Mouse (Mus musculus): ENCODE measurements around the gene Gpr12. TPM values are rescaled to one million over a fixed set of nuclear protein-coding genes. Genes with fewer than 3 reads are reported as not detected.
"Not testable (repeated sequence)": the region's sequence is repeated elsewhere in the genome, so short reads cannot be mapped to it uniquely, and the experiment has no call there.

The Gpr12 gene
- polyA plus RNA-seq, 2 experiments from 2014 or later: not detected

DNA sequence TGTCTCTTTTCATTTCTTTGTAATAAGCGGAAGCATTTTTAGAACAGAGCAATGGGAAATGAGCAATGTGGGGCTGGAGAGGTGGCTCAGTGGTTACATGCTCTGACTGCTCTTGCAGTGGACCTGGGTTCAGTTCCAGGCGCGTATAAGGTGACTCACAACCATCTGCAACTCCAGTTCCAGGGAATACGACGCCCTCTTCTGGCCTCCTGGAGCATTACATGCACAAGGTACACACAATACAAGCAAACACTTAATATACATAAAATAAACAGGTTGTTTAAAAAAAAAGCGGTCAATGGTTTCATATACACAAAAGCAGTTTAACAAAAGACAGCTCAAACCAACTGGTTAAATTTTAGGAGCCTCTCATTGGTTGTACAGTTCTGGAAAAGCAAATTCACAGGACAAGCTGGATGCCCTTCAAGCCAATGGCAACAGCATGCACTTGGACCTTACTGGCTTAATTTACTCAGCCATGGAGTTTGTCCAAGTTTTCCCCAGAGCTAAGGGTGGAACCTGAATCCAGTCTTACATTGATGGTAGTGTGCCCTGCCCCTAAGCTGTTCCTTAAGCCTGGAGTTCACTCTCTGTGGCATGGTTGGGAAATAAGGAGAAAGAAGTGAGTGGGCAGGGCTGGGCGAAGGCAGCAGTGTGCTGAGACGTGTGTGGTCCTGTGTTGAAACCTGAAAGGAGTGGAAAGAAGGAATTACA lies 1.5 kb upstream of the Gpr12 start:
- ATAC-seq: no peak

GRCm38 (mm10) chr5:146585307-146585651 lies 240 bp upstream of the Gpr12 start:
- ATAC-seq: no peak

GRCm38 (mm10) chr5:146584156-146584477 lies 922 bp downstream of the Gpr12 start:
- no peak for ATAC-seq

- ATAC-seq: no peak
These were observed 8.4 kb downstream of the Gpr12 start for GRCm38 (mm10) chr5:146576668-146577067.

GRCm38 (mm10) chr5:146572735-146573042 lies 12.3 kb downstream of the Gpr12 start:
- ATAC-seq: not testable (repeated sequence)

DNA sequence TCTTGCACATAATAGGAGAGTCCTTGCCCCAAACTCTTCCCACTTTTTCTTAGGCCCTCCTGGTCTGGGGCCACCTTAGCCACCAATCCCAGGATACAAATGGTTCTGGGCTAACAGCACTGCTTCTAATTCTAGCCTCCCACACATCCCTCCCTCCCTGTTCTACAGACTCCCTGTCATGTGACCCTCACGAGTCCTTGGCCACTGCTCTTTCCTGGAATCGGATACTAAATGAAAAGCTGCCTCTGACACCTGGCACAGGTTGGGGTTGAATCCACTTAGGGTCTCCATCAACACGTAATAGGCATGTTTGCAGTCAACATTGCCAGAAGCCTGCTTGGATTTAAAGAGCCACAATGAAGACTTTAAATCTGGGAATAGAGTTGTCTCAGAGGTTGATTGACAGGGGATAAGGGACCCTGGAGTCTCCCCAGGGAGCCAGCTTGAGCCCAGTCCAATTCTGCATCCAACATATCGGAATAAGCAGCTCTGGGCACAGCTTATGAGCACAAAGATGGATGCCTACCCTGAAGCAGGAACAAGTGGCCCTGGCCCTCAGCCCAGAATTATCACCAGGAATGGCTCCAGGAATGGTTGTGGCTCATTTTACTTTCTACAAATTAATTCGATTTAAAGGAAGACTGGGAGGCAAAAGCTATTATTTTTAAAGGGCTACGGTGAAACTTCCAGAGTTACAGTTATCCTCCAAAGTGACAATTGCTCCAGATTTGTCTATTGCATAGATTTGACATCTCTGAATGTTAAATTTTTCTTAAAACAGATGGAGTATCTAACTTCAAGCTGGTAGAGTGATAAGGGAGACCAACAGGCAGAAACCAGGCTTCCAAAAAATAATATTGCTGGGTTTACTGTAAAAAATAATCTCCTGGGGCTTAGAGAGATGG lies 13.0 kb downstream of the Gpr12 start:
- ATAC-seq: not testable (repeated sequence)

DNA sequence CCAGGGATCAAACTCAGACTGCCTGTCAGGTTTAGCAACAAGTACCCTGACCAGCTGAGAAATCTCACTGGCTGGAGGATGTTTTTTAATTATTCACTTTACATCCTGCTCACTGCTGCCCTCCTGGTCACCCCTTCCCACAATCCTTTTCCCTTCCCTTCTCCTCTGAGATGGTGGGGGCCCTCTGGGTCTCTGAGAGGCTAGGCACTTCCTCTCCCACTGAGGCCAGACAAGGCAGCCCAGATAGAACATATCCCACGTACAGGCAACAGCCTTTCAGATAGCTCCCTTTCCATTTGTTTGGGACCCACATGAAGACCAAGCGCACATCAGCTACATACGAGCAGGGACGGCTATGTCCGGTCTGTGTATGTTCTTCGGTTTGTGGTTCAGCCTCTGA lies 14.9 kb downstream of the Gpr12 start:
- not testable (repeated sequence) for ATAC-seq

DNA sequence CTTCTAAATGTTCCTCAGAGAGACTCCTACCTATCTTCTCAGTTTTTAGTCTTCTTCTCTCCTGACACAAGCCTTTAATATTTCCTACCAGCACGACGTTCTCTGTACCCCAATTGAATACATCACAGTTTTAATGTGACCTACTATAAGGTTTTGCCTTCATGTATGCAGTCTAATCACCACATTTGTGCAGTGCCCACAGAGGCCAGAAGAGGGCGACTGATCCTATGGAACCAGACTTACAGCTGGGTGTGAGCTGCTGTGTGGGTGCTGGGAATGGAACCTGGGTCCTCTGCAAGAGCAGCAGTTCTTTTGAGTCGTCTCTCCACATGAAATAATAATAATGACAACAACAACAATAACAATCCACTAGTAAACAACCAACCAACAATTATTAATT lies 18.0 kb downstream of the Gpr12 start:
- ATAC-seq: no peak

DNA sequence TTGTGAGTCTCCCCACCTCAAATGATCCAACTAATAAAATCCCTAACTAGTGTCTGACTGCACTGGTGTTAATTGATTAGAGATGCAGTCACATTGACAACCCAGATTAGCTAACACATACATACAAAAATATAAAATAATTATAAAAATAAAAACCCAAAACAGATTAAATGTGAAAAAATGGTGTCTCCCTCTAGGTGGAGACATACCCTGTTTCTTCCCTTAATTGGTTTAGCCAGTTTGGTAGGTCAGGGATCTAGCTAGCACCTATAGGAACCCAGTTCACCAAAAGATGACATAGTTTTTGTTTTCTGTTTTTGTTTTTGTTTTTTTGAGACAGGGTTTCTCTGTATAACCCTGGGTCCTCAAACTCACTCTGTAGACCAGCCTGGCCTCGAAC lies 20.8 kb downstream of the Gpr12 start:
- no peak for ATAC-seq

DNA sequence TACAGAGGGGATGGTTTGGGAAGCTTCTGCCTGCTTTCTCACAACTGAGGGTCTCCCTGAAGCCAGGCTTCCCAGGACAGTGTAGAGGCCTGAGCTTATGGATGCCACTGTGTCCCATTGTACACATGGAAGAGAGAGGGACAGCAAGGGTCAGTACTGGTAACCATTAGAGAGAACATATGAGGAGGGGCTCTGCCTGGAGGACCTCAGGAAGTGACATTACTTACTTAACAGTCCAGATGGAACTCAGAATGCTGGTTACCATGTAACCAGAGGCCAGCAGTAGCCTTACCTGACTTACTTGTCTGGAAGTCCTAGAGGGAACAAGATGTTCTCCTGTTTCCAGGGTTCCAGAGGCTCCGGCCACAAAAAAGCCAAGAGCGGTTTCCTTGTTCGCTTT lies 29.2 kb downstream of the Gpr12 start, which contains the start of gene Gm3415:
Gm3415 (plus strand) TSS at position 301 of the 400 bp plus-strand sequence.
- ATAC-seq: not testable (repeated sequence)

GRCm38 (mm10) chr5:146537347-146537746 lies 47.7 kb downstream of the Gpr12 start, which contains the start of gene Gm3409:
Gm3409 (plus strand) TSS chr5:146537647.
- ATAC-seq: not testable (repeated sequence)

Other genes with a start within 250 kb of the Gpr12 start
- gene Wasf3, start 200.3 kb downstream of the Gpr12 start, polyA plus RNA-seq (2017; shearing (Covaris generic)): not detected
- not detected for gene Gm6408, start 103.3 kb downstream of the Gpr12 start, polyA plus RNA-seq (2017; shearing (Covaris generic))
- not detected for gene Gm6370, start 93.9 kb downstream of the Gpr12 start, polyA plus RNA-seq (2017; shearing (Covaris generic))
- not detected for gene 4930449I24Rik, start 82.8 kb downstream of the Gpr12 start, polyA plus RNA-seq (2017; shearing (Covaris generic))
- not detected for gene Gm3402, start 71.1 kb downstream of the Gpr12 start, polyA plus RNA-seq (2017; shearing (Covaris generic))
- gene Gm3404, start 59.4 kb downstream of the Gpr12 start, polyA plus RNA-seq (2017; shearing (Covaris generic)): not detected
- gene Gm3409, start 47.6 kb downstream of the Gpr12 start, polyA plus RNA-seq (2017; shearing (Covaris generic)): not detected
- gene Gm3415, start 29.1 kb downstream of the Gpr12 start, polyA plus RNA-seq (2017; shearing (Covaris generic)): not detected
- gene Usp12, start 209.8 kb upstream of the Gpr12 start, polyA plus RNA-seq (2017; shearing (Covaris generic)): 1 to 10 TPM; 4.6 to 4.8 TPM
- gene Rpl21, start 247.7 kb upstream of the Gpr12 start, polyA plus RNA-seq (2017; shearing (Covaris generic)): 1,000 to 10,000 TPM in 1 of 2 experiments, 100 to 1,000 TPM in 1; 720 to 1,295 TPM

Data from activated CD4-positive, CD25-positive, alpha-beta regulatory T cell, adult 4 months (primary cell).